Mouse (Mus musculus) kidney, postnatal 14 days (tissue): ENCODE measurements at regions not wholly inside any gene's neighbourhood (a gene's known extent, or its start where the extent isn't known, plus 50 kb on each side); places are given as distances from the start of the nearest gene placed in this dataset.

Experiments used
- DNase-seq: peaks from one replicate; pipeline ENCODE4 v3.0.0; 2022; ENCODE audit warnings: mixed read lengths

GRCm38 (mm10) chr11:20987171-20987815, 103.8 kb upstream of the Peli1 start:
- DNase-seq, result no peak

GRCm38 (mm10) chr11:20987841-20988251, 103.2 kb upstream of the Peli1 start:
- DNase-seq, result no peak

- DNase-seq, result no peak
These were observed 102.2 kb upstream of the Peli1 start for GRCm38 (mm10) chr11:20988871-20989270.

DNA sequence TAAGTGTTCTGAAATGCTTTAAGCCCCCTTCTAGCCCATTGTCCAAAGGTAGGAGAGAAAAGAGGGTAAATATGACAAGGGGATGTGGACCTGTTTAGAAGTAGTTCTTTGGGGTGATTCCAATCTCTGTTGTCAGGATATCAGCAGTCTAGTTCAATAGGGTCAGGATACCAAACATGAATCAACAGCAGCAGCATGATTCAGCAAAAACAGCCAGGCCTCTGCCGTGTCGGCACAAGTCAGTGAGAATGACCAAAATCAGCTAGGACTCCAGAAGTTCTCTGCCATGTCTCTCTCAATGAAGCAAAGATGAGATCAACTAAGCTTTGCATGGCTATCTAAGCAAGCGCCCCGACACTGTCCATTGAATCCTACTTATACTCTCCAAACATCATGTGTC, 97.5 kb upstream of the Peli1 start:
- no peak for DNase-seq

GRCm38 (mm10) chr11:21001400-21001799, 89.7 kb upstream of the Peli1 start:
- DNase-seq, result no peak

- no peak for DNase-seq
These were observed 83.9 kb upstream of the Peli1 start for GRCm38 (mm10) chr11:21007222-21007621.

DNA sequence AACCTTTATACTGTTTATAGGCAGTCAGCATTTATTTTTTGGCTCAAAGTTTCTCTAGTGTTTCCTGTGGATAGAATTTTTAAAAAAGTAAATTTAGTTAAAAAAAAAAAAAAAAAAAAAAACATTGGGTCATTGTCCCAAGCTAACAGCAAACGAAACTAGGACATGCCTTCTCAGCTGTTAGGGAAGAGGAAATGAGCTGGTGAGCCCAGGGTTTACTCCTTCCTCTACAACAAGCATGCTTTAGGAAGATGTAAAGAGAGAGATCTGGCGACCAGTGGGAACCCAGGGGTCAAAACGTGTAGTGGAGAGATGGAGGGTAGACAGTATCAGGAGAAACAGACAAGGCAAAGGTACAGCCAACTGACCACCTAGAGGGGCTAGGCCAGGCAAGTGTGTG, 81.6 kb upstream of the Peli1 start:
- no peak for DNase-seq

DNA sequence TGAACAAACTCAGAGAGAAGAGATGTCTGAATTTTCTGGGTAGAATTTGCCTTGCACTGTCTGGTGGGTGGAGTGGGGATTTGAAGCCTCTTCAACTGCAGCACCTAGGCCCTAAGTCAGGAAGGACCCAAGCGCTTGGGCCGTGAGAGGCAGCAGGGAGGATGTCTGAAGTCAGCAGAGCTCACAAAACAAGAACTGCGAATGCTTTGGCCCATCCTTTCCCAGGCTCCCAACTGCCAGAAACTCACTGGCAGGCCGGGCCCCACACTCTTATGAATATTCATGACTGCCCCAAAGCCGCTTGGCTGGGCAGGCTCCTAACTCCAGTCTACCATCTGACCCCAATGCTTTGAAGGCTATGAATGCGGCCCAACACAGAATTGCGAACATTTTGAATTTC, 80.2 kb upstream of the Peli1 start:
- DNase-seq, result peak; percentile 28

DNA sequence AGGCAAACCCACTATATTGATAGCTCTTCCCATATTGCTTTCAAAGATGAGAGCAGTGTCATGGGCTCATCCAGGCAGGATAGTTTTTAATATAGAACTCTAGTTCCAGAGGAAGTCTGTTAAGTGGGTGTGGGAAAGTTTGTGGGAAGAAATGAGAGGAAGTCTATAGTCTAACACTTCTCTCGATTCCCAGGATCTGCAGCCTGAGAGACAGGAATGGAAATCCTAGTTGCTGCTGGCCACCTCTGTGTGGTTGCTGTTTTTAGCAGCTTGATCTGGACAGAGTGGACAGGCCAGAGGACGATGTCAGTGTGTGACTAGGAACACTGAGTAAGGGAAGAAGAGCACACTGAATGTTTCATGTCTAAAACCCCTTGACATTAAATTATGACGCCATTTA, 76.8 kb upstream of the Peli1 start:
- DNase-seq, result no peak

DNA sequence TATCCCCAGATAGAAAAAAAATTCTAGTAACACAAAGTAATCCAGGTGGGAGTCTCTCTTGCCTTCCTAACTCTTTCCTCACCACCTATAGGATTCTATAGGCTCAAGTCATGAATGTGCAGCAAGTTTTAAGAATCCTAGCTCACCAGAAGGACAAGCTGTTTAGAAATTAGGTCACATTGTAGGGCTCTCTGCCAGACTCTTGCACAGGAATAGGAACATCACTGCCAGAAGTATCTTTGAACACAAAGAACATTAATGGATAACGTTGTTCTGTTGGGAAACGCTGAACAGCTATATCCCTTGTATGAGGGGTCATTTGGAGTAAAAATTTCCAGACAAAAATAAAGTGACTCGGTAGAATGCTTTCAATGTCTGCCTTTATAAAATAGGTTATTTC, 75.6 kb upstream of the Peli1 start:
- DNase-seq, result peak; percentile 42

DNA sequence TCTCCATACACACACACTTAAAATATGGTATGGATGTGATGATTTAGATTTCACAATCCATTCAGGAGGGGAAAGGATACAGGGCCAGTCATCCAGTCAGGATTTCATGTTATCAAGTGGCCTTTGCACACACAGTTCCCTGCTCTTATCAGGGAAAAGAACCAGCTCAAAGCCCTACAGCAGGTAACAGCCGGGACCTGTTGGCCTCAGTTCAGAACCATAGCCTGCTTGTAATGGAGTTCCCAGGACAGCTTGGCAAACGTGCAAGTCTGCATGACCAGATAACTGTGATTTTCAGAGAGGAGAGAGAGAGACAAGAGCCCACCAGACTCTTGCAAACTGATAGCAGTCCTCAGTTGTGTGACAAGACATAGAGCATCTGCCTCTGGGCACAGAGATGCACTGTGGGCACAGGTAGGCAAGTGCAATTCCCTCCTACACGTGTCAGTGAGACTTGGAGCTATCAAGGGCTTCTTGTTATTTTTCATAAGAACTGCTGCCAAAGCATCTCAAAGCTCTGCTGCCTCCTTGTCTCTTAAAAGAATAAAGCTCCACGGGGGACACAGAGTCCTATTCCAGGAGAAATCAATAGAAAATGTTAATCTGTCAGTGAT, 74.9 kb upstream of the Peli1 start:
- no peak for DNase-seq

DNA sequence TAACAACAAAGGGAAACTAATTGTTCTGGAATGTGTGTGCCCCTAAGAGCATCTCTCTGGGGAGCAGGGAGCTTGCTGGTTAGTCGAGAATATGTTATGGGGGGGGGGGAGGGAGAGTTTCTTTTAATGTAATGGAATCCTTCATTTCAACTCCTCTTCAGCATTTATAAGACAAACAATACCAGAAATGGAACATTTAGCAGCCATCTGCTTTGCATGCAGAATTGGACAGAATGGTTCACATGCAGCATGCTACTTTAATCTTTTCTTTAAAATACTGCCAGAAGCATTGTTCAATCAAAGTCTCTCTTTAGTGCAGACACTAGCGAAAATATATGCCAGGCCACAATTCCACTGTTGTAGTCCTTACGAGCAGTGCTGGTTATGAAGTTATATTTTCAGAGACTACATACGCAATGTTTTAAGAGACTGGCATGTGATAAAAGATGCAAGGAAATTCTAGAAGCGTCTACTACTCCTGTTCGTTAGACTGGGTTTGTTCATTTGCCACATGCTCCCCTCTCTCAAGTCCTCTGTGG, 74.2 kb upstream of the Peli1 start:
- DNase-seq, result no peak

GRCm38 (mm10) chr11:21019829-21020228, 71.3 kb upstream of the Peli1 start:
- DNase-seq, result no peak

DNA sequence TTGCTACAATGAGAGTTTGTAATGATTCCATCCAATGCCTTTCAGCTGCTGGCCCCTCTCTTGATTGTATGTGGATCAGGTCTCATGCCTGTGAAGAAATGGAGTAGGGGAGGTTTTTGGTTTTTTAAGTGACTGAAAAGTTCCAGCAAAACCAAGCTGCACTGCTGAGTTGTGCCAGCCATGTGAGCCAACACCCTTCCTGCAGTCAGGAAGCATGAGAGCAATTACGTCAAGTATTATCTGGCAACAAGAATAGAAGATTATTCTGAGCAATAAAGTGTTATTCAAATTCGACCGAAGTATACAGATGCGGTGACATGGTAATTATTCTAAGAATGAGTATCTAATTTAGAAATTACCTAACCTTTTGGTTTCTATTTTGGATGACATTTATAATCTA, 67.0 kb upstream of the Peli1 start:
- DNase-seq, result no peak

DNA sequence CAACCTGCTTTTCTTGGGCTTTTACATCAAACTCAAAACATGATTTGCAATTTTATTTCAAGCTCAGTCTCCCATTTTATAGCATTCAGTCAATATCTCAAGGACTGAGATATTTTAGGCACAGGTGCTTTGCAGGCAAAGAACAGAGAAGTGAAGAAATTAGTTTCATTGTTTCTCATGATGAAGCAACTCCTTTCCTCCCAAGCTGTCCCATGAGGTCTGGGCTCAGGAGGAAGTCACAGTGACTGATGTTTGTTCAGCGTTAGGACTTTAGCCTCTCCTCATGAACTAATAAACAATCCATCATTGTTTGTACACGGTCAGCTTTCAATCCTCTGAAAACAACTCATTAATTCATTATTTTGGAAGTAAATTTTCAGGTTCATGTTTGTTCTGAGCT, 66.6 kb upstream of the Peli1 start:
- DNase-seq, result no peak

DNA sequence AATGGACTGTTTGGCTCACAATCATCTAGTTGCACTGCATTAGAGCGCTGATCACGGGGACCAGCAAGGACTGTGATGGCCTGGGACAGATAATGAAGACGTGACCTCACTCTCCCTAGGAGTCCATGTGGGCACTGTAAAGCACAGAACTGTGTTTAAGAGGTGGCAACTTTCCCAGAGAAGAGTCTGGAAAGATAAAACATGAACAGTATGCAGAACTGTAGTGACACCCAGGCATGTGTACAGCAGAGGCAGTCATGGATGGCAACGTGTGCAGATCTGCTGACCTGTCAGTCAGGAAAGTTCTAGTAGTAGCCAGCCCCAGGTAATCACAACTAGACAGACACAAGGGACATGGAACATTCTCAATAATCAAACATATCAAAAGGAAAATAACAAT, 63.8 kb upstream of the Peli1 start:
- DNase-seq, result no peak

- DNase-seq, result no peak
These were observed 60.7 kb upstream of the Peli1 start for GRCm38 (mm10) chr11:21030362-21030761.

GRCm38 (mm10) chr11:21031816-21032215, 59.3 kb upstream of the Peli1 start:
- no peak for DNase-seq

GRCm38 (mm10) chr11:21033234-21033822, 57.8 kb upstream of the Peli1 start:
- DNase-seq, result no peak

DNA sequence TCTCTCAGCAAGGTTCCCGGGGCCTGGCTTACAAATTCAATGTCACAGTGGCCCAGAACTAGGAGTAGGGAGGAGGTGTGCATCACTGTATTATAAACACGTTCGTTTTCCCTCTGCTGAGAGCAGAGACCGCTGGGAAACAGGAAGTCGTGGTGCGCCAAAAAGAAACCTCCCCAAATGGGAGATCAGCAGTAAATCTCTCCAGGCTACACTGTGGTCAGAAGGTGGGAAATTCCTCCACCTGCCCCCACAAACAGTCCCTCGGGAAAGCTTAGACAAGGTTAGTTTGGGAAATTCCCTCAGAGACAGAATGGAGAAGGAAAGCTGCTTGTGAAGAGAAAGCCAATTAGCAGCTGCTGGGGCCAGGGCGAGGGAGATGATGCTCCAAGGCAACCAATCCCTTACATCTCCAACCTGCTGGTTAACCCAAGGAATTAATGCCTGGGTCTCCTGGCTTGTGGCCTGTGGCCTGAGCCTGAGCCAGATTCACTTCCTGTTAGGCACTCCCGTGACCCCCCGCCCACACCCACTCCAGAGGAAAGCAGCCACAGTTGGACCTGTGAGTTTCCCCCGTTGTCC, 57.2 kb upstream of the Peli1 start:
- peak; percentile 53 for DNase-seq

- DNase-seq, result no peak
These were observed 54.8 kb upstream of the Peli1 start for GRCm38 (mm10) chr11:21036161-21036916.

DNA sequence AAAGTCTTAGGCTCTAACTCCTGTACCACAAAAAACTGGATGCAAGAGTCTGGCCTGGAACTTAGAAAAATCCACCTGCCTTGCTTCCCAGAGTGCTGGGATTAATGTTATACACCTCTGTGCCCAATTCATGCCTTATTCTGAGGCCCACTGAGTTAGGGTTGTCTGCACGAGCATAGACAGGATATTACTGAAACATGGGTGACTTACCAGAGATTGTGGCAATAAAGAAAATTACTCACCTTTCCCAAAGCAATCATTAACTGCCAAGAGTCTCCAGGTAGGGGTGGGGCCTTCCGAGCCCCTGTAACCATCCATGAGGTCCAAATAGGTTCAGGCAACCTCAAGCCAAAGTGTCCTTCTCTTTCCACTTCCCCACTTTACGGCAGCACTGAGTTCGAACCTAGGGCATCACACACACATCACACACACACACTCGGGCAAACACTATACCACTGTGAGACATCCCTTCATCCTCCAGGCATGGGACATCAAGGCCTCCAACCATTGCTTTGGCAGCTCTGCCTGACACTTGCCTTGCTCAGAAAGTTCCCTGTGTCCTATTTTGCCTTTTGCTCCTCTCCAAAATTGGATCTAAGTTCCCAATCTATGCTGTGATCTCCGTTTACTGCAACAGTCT, 53.7 kb upstream of the Peli1 start:
- DNase-seq, result no peak

- no peak for DNase-seq
These were observed 49.9 kb upstream of the Peli1 start for GRCm38 (mm10) chr11:21041201-21041600.
